Mouse (Mus musculus): ENCODE data around the gene Pex5l. TPM values are rescaled to one million over a fixed set of nuclear protein-coding genes. Genes with fewer than 3 reads are reported as not detected.

Pex5l gene
- total and polyA plus RNA-seq, 3 experiments = not detected

- Histone ChIP-seq H3K79me2 (ENCODE audit: control insufficient read depth, insufficient read depth, low read length, poor library complexity) (no peaks in the 10 kb centered on the region), H3K4me3 (ENCODE audit: control insufficient read depth in 1 of 2, insufficient read depth in 1 of 2, low read depth in 2 of 2, low read length in 2 of 2) (no peak overlapping the region), H3K27me3 (ENCODE audit: control insufficient read depth in 1 of 2, insufficient read depth in 2 of 2, low read length in 2 of 2) (no peaks in the 10 kb centered on the region), H3K9me3 (replicated peaks; ENCODE audit: insufficient read depth, low read length) (no peaks in the 10 kb centered on the region), H3K27ac (ENCODE audit: control insufficient read depth, low read depth, low read length) (no peak overlapping the region), H3K9ac (ENCODE audit: control insufficient read depth, low read depth, low read length, poor library complexity, severe bottlenecking) (no peak overlapping the region), H3K4me1 (ENCODE audit: control insufficient read depth in 1 of 2, insufficient read depth in 2 of 2, low read length in 2 of 2) (no peaks in the 10 kb centered on the region), H3K36me3 (ENCODE audit: control insufficient read depth in 1 of 2, insufficient read depth in 2 of 2, low read length in 2 of 2) (no peaks in the 10 kb centered on the region)
- TF ChIP-seq ETS1 (IDR thresholded peaks at IDR 0.05; ENCODE audit: low read depth, low read length) = no peak
- no peak for TF ChIP-seq ZKSCAN1 (IDR thresholded peaks at IDR 0.05; ENCODE audit: low read depth, low read length)
- no peak for TF ChIP-seq TBP (IDR thresholded peaks at IDR 0.05; ENCODE audit: low read depth, low read length)
- no peak for TF ChIP-seq MYB (IDR thresholded peaks at IDR 0.05; ENCODE audit: low read depth, low read length)
- no peak for TF ChIP-seq ZNF384 (IDR thresholded peaks at IDR 0.05; ENCODE audit: low read depth, low read length)
- no peak for TF ChIP-seq GABPA (IDR thresholded peaks at IDR 0.05; ENCODE audit: low read depth, low read length)
- TF ChIP-seq BHLHE40 (IDR thresholded peaks at IDR 0.05; ENCODE audit: borderline replicate concordance, low read depth, low read length) = no peak
- TF ChIP-seq POLR2A (IDR thresholded peaks at IDR 0.05; ENCODE audit: control insufficient read depth in 1 of 2, insufficient read depth in 1 of 2, low read depth in 1 of 2, low read length in 2 of 2, poor library complexity in 1 of 2) = no peak
- no peak for TF ChIP-seq CHD1 (IDR thresholded peaks at IDR 0.05; ENCODE audit: low read depth, low read length)
- no peak for TF ChIP-seq RAD21 (IDR thresholded peaks at IDR 0.05; ENCODE audit: low read depth, low read length)
- TF ChIP-seq SMC3 (IDR thresholded peaks at IDR 0.05; ENCODE audit: low read depth, low read length) = no peak
- TF ChIP-seq MEF2A (IDR thresholded peaks at IDR 0.05; ENCODE audit: extremely low read depth, insufficient replicate concordance, low read depth, low read length, poor library complexity, severe bottlenecking) = no peak
- no peak for TF ChIP-seq TCF12 (IDR thresholded peaks at IDR 0.05; ENCODE audit: low read depth, low read length)
- no peak for TF ChIP-seq GATA1 (IDR thresholded peaks at IDR 0.05; ENCODE audit: low read depth, low read length)
- no peak for DNase-seq (ENCODE audit: low read depth, low spot score)
Observed at GRCm38 (mm10) chr3:33142398-33142797, 649 bp downstream of the Pex5l start.

- Histone ChIP-seq H3K9me3 (replicated peaks; ENCODE audit: insufficient read depth, low read length) (no peaks in the 10 kb centered on the region), H3K4me1 (ENCODE audit: control insufficient read depth in 1 of 2, insufficient read depth in 2 of 2, low read length in 2 of 2) (no peaks in the 10 kb centered on the region), H3K79me2 (ENCODE audit: control insufficient read depth, insufficient read depth, low read length, poor library complexity) (no peaks in the 10 kb centered on the region), H3K27ac (ENCODE audit: control insufficient read depth, low read depth, low read length) (no peak overlapping the region), H3K36me3 (ENCODE audit: control insufficient read depth in 1 of 2, insufficient read depth in 2 of 2, low read length in 2 of 2) (no peaks in the 10 kb centered on the region), H3K4me3 (ENCODE audit: control insufficient read depth in 1 of 2, insufficient read depth in 1 of 2, low read depth in 2 of 2, low read length in 2 of 2) (no peak overlapping the region), H3K9ac (ENCODE audit: control insufficient read depth, low read depth, low read length, poor library complexity, severe bottlenecking) (no peak overlapping the region), H3K27me3 (ENCODE audit: control insufficient read depth in 1 of 2, insufficient read depth in 2 of 2, low read length in 2 of 2) (no peaks in the 10 kb centered on the region)
- DNase-seq (ENCODE audit: low read depth, low spot score) = no peak
- no peak for TF ChIP-seq MAZ (IDR thresholded peaks at IDR 0.05; ENCODE audit: low read depth, low read length)
- TF ChIP-seq NELFE (IDR thresholded peaks at IDR 0.05; ENCODE audit: low read depth, low read length) = no peak
- no peak for TF ChIP-seq BHLHE40 (IDR thresholded peaks at IDR 0.05; ENCODE audit: borderline replicate concordance, low read depth, low read length)
- TF ChIP-seq POLR2AphosphoS2 (IDR thresholded peaks at IDR 0.05; ENCODE audit: low read length) = no peak
- no peak for TF ChIP-seq MYB (IDR thresholded peaks at IDR 0.05; ENCODE audit: low read depth, low read length)
- TF ChIP-seq HCFC1 (IDR thresholded peaks at IDR 0.05; ENCODE audit: low read depth, low read length) = no peak
- no peak for TF ChIP-seq E2F4 (IDR thresholded peaks at IDR 0.05; ENCODE audit: borderline replicate concordance, low read depth, low read length)
- no peak for TF ChIP-seq TAL1 (IDR thresholded peaks at IDR 0.05; ENCODE audit: low read length)
- TF ChIP-seq ZKSCAN1 (IDR thresholded peaks at IDR 0.05; ENCODE audit: low read depth, low read length) = no peak
- no peak for TF ChIP-seq USF2 (IDR thresholded peaks at IDR 0.05; ENCODE audit: borderline replicate concordance in 1 of 2, insufficient read depth in 1 of 2, low read depth in 1 of 2, low read length in 2 of 2)
- TF ChIP-seq CTCF (IDR thresholded peaks at IDR 0.05 in 2 of 3, conservative IDR thresholded peaks at IDR 0.05 in 1 of 3; ENCODE audit: control insufficient read depth in 1 of 3, insufficient read depth in 1 of 3, low read depth in 2 of 3, low read length in 3 of 3, poor library complexity in 1 of 3, severe bottlenecking in 1 of 3) = no peak
- no peak for TF ChIP-seq USF1 (IDR thresholded peaks at IDR 0.05; ENCODE audit: low read depth, low read length)
Observed at GRCm38 (mm10) chr3:33129944-33130343, 13.1 kb downstream of the Pex5l start.
